Mouse (Mus musculus) myocyte (in vitro differentiated cells): Measurements from ENCODE around the gene Efna2. TPM values are rescaled to one million over a fixed set of nuclear protein-coding genes. Genes with fewer than 3 reads are reported as not detected.
"Not testable (repeated sequence)": the region's sequence is repeated elsewhere in the genome, so short reads cannot be mapped to it uniquely, and the experiment has no call there.

Experiments used
- H3K27me3 ChIP-seq: one replicate; pipeline ENCODE4 v1.6.1; 2011; ENCODE audit not compliant: control insufficient read depth, insufficient read depth, insufficient read length
- H3K36me3 ChIP-seq: one replicate; pipeline ENCODE4 v1.6.1; 2011; ENCODE audit not compliant: control insufficient read depth, insufficient read depth
- H3K4me2 ChIP-seq: one replicate; pipeline ENCODE4 v1.6.1; 2011; ENCODE audit warnings: low read depth, control low read depth
- H3K4me3 ChIP-seq: one replicate; pipeline ENCODE4 v1.5.1; 2011; ENCODE audit warnings: mild to moderate bottlenecking, control low read depth, moderate library complexity
- H3K79me2 ChIP-seq: one replicate; pipeline ENCODE4 v1.6.1; 2011; ENCODE audit not compliant: control insufficient read depth, insufficient read depth
- H3ac ChIP-seq: one replicate; pipeline ENCODE4 v1.6.1; 2011; ENCODE audit not compliant: control insufficient read depth, insufficient read length
- CEBPB ChIP-seq: IDR thresholded peaks from 2 replicates; pipeline ENCODE4 v1.6.1; 2011; ENCODE audit warnings: mild to moderate bottlenecking, moderate library complexity; ENCODE audit not compliant: poor library complexity, insufficient read depth, severe bottlenecking
- E2F4 ChIP-seq: IDR thresholded peaks from one replicate; pipeline ENCODE4 v1.6.1; 2011; ENCODE audit warnings: mild to moderate bottlenecking, control low read depth, moderate library complexity; ENCODE audit not compliant: insufficient read depth
- MAX ChIP-seq: IDR thresholded peaks from one replicate; pipeline ENCODE4 v1.6.1; 2011; ENCODE audit warnings: low read depth, mild to moderate bottlenecking, control low read depth
- MYOD1 ChIP-seq, 3 experiments: IDR thresholded peaks; one replicate each; pipeline ENCODE4 v1.6.1; 2011; ENCODE audit warnings: control low read depth in 2 of 3, low read depth in 2 of 3, mild to moderate bottlenecking in 2 of 3, moderate library complexity in 1 of 3; ENCODE audit not compliant: insufficient read length in 2 of 3, control insufficient read depth in 1 of 3
- MYOG ChIP-seq, 3 experiments: IDR thresholded peaks; one replicate each; pipeline ENCODE4 v1.6.1; 2011; ENCODE audit warnings: control low read depth in 2 of 3, low read depth in 2 of 3, mild to moderate bottlenecking in 2 of 3; ENCODE audit not compliant: insufficient read length in 2 of 3, control insufficient read depth in 1 of 3, insufficient read depth in 1 of 3
- POLR2A ChIP-seq: IDR thresholded peaks from one replicate; pipeline ENCODE4 v1.6.1; 2011; ENCODE audit warnings: low read depth, mild to moderate bottlenecking, control low read depth, moderate library complexity; ENCODE audit not compliant: insufficient read length
- POLR2AphosphoS2 ChIP-seq: IDR thresholded peaks from one replicate; pipeline ENCODE4 v1.6.1; 2011; ENCODE audit warnings: low read depth, control low read depth; ENCODE audit not compliant: insufficient read length
- REST ChIP-seq: IDR thresholded peaks from one replicate; pipeline ENCODE4 v1.6.1; 2011; ENCODE audit warnings: mild to moderate bottlenecking, control low read depth, moderate library complexity; ENCODE audit not compliant: insufficient read depth, insufficient read length
- SRF ChIP-seq: IDR thresholded peaks from one replicate; pipeline ENCODE4 v1.6.1; 2011; ENCODE audit warnings: low read depth; ENCODE audit not compliant: control insufficient read depth, insufficient read length
- TCF12 ChIP-seq: IDR thresholded peaks from one replicate; pipeline ENCODE4 v1.6.1; 2011; ENCODE audit warnings: mild to moderate bottlenecking, control low read depth; ENCODE audit not compliant: poor library complexity, insufficient read depth, severe bottlenecking
- TCF3 ChIP-seq: IDR thresholded peaks from one replicate; pipeline ENCODE4 v1.6.1; 2011; ENCODE audit warnings: low read depth, control low read depth; ENCODE audit not compliant: insufficient read length
- USF1 ChIP-seq: IDR thresholded peaks from one replicate; pipeline ENCODE4 v1.6.1; 2011; ENCODE audit warnings: low read depth, mild to moderate bottlenecking, control low read depth, moderate library complexity
- polyA plus RNA-seq: library from polyadenylated mRNA; unstranded; fragments of >200 nt; fragmentation: generic; extraction: Trizol; gene quantifications from one replicate; pipeline ENCODE4 v1.2.1, GENCODE M21; 2012; ENCODE audit warnings: missing spikeins

The Efna2 gene
- polyA plus RNA-seq, 1 experiment = 3.6 TPM

DNA sequence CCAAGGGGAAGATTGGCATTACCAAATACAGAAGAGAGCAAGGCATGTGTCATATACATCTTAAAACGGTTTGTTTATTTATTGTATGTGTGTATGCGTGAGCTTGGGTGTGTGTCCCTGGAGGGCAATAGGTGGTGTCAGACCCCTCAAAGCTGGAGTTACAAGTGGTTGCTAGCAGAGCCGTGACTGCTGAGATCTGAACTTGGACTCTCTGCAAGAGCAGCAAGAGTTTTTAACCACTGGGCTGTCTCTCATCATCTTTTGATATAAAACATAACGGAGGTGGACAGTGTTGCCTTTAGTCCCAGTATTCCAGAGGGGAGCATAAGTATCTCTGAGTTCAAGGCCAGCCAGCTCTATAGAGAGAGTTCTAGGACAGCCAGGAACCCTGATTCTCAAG, 29.0 kb downstream of the Efna2 start:
- Histone ChIP-seq H3K27me3 (no peaks in the 10 kb centered on the region), H3K4me2 (no peak overlapping the region), H3K4me3 (no peak overlapping the region), H3ac (no peak overlapping the region), H3K79me2 (no peaks in the 10 kb centered on the region), H3K36me3 (no peaks in the 10 kb centered on the region)
- TF ChIP-seq MYOG (IDR thresholded peaks at IDR 0.05; ENCODE audit: control insufficient read depth in 1 of 3, insufficient read depth in 1 of 3, insufficient read length in 2 of 3, low read depth in 2 of 3) (no peak), E2F4 (no peak), TCF3 (no peak), POLR2AphosphoS2 (no peak), MAX (no peak), MYOD1 (IDR thresholded peaks at IDR 0.05; ENCODE audit: control insufficient read depth in 1 of 3, insufficient read length in 2 of 3, low read depth in 2 of 3) (no peak), SRF (no peak), TCF12 (no peak), USF1 (no peak), CEBPB (no peak), POLR2A (no peak)

GRCm38 (mm10) chr10:80208841-80209371, 29.6 kb downstream of the Efna2 start:
- Histone ChIP-seq H3ac (no peak overlapping the region), H3K27me3 (no peaks in the 10 kb centered on the region), H3K4me3 (no peak overlapping the region), H3K36me3 (no peaks in the 10 kb centered on the region), H3K4me2 (no peak overlapping the region), H3K79me2 (no peaks in the 10 kb centered on the region)
- TF ChIP-seq POLR2A (no peak), TCF3 (no peak), CEBPB (no peak), POLR2AphosphoS2 (no peak), MYOG (IDR thresholded peaks at IDR 0.05; ENCODE audit: control insufficient read depth in 1 of 3, insufficient read depth in 1 of 3, insufficient read length in 2 of 3, low read depth in 2 of 3) (no peak), TCF12 (no peak), REST (no peak), MAX (no peak), USF1 (no peak), MYOD1 (IDR thresholded peaks at IDR 0.05; ENCODE audit: control insufficient read depth in 1 of 3, insufficient read length in 2 of 3, low read depth in 2 of 3) (no peak), SRF (no peak), E2F4 (no peak)

- H3K36me3 ChIP-seq, H3K4me3 ChIP-seq, H3ac ChIP-seq, H3K4me2 ChIP-seq, H3K79me2 ChIP-seq, H3K27me3 ChIP-seq: not testable (repeated sequence)
These were observed 32.3 kb downstream of the Efna2 start for GRCm38 (mm10) chr10:80211547-80212103.

GRCm38 (mm10) chr10:80215048-80215772, 35.9 kb downstream of the Efna2 start:
- Histone ChIP-seq H3K36me3 (no peaks in the 10 kb centered on the region), H3K27me3 (no peaks in the 10 kb centered on the region), H3ac (no peak overlapping the region), H3K79me2 (no peaks in the 10 kb centered on the region), H3K4me3 (no peak overlapping the region), H3K4me2 (no peak overlapping the region)
- TF ChIP-seq TCF3 (no peak), POLR2AphosphoS2 (no peak), CEBPB (no peak), USF1 (no peak), MYOD1 (IDR thresholded peaks at IDR 0.05; ENCODE audit: control insufficient read depth in 1 of 3, insufficient read length in 2 of 3, low read depth in 2 of 3) (no peak), TCF12 (no peak), MAX (no peak), SRF (no peak), REST (no peak), MYOG (IDR thresholded peaks at IDR 0.05; ENCODE audit: control insufficient read depth in 1 of 3, insufficient read depth in 1 of 3, insufficient read length in 2 of 3, low read depth in 2 of 3) (no peak), E2F4 (no peak), POLR2A (no peak)
